Mouse (Mus musculus) heart, postnatal 25 days (tissue): ENCODE results near the gene Shisa8. TPM values are rescaled to one million over a fixed set of nuclear protein-coding genes. Genes with fewer than 3 reads are reported as not detected.
"Not testable (repeated sequence)": the region's sequence is repeated elsewhere in the genome, so short reads cannot be mapped to it uniquely, and the experiment has no call there.

Experiments used
- DNase-seq: peaks from one replicate; pipeline ENCODE4 v3.0.0; 2022; ENCODE audit warnings: low spot score
- intact Hi-C: fragments of 180-260 bp; cut with DNase I; formaldehyde crosslinking; loops from one replicate; pipeline ENCODE4 v1.15.1; 2025
- total RNA-seq, 2 experiments: library from RNA; stranded (reverse); gene quantifications; 2 replicates each; pipeline ENCODE4 v1.2.3; 2021

Gene Shisa8
- total RNA-seq: under 1 TPM; 0.13 to 0.20 TPM

- intact Hi-C loops: no loop called here
- DNase-seq: no peak
These were observed at the start of gene Shisa8 for GRCm38 (mm10) chr15:82212752-82213063. TSS of gene Shisa8 (minus strand) at chr15:82212815.

GRCm38 (mm10) chr15:82259510-82259909 is 46.9 kb upstream of the Shisa8 start:
- intact Hi-C loops: no loop called here
- no peak for DNase-seq

GRCm38 (mm10) chr15:82255944-82256383 is 43.3 kb upstream of the Shisa8 start:
- intact Hi-C loops: no loop called here
- DNase-seq: no peak

GRCm38 (mm10) chr15:82255248-82255647 is 42.6 kb upstream of the Shisa8 start:
- intact Hi-C loops: no loop called here
- DNase-seq: no peak

GRCm38 (mm10) chr15:82252097-82252496 is 39.5 kb upstream of the Shisa8 start, which contains the start of gene 1500009C09Rik:
TSS of gene 1500009C09Rik (plus strand) at chr15:82252397.
- intact Hi-C loops: no loop called here
- DNase-seq: no peak

- intact Hi-C loops: no loop called here
- no peak for DNase-seq
These were observed 39.0 kb upstream of the Shisa8 start for GRCm38 (mm10) chr15:82251579-82251978.

GRCm38 (mm10) chr15:82247131-82247776 is 34.6 kb upstream of the Shisa8 start:
- intact Hi-C loops: no loop called here
- DNase-seq: no peak

- DNase-seq, intact Hi-C loops: not testable (repeated sequence)
These were observed 32.2 kb upstream of the Shisa8 start for GRCm38 (mm10) chr15:82244805-82245161.

- DNase-seq: peak; percentile 83
- intact Hi-C loops: no loop called here
These were observed 31.6 kb upstream of the Shisa8 start, which contains the start of gene Cenpm for GRCm38 (mm10) chr15:82244115-82244804. TSS of gene Cenpm (minus strand) at chr15:82244748.

GRCm38 (mm10) chr15:82243742-82244114 is 31.1 kb upstream of the Shisa8 start:
- intact Hi-C loops: no loop called here
- DNase-seq: no peak

GRCm38 (mm10) chr15:82243311-82243710 is 30.7 kb upstream of the Shisa8 start:
- no peak for DNase-seq
- intact Hi-C loops: no loop called here

GRCm38 (mm10) chr15:82236565-82236964 is 23.9 kb upstream of the Shisa8 start:
- intact Hi-C loops: loop anchor here (1.0 kb wide), 2 partner anchors 97 to 171 kb away; no protein-coding TSS in a partner anchor

GRCm38 (mm10) chr15:82235661-82236060 is 23.0 kb upstream of the Shisa8 start:
- intact Hi-C loops: loop anchor here (1.0 kb wide), 2 partner anchors 96 to 170 kb away; no protein-coding TSS in a partner anchor
- DNase-seq: no peak

More at GRCm38 (mm10) chr15:82236565-82236964, 23.9 kb upstream of the Shisa8 start:
- DNase-seq: peak; percentile 46

GRCm38 (mm10) chr15:82232651-82233050 is 20.0 kb upstream of the Shisa8 start:
- intact Hi-C loops: no loop called here
- no peak for DNase-seq

GRCm38 (mm10) chr15:82231591-82232378 is 19.2 kb upstream of the Shisa8 start:
- DNase-seq: no peak
- intact Hi-C loops: no loop called here

GRCm38 (mm10) chr15:82231100-82231499 is 18.5 kb upstream of the Shisa8 start:
- no peak for DNase-seq
- intact Hi-C loops: no loop called here

- DNase-seq: no peak
- intact Hi-C loops: no loop called here
These were observed 17.5 kb upstream of the Shisa8 start for GRCm38 (mm10) chr15:82230098-82230611.

GRCm38 (mm10) chr15:82229542-82230045 is 17.0 kb upstream of the Shisa8 start:
- intact Hi-C loops: no loop called here
- no peak for DNase-seq

GRCm38 (mm10) chr15:82225769-82226168 is 13.2 kb upstream of the Shisa8 start:
- DNase-seq: no peak
- intact Hi-C loops: no loop called here

GRCm38 (mm10) chr15:82224602-82225215 is 12.1 kb upstream of the Shisa8 start:
- intact Hi-C loops: no loop called here
- DNase-seq: no peak
